Mouse (Mus musculus): ENCODE data around the gene Asphd1. TPM values are rescaled to one million over a fixed set of nuclear protein-coding genes. Genes with fewer than 3 reads are reported as not detected.

Asphd1 gene
- polyA plus RNA-seq (2015; fragmentation: Illumina TruSeq; extraction: RNeasy Lipid Tissue Mini Kit (QIAGEN cat#74804); ENCODE audit: insufficient read depth, low read depth, low replicate concordance) = 3.6 TPM

DNA sequence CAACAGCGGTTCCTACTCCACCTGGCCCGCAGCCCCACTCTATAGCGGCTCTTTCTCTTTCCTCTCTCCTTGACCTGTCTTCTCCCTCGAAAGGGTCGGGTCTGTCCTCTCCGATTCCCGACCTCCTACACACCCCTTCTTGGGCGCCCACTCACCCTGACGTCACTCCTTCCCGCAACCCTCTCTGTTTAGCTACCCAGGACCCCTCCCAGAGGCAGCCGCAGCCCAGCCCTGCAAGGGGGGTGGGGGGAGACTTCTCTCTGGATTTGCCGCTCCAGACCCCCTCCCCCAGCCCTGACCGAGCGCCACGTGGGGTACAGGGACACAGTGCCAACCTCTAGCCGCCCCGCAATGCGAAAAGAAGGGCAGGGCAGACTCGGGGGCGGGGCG lies at the start of gene Asphd1:
Gene Asphd1, minus strand, starts transcription at position 180 of the 390 bp plus-strand sequence.

DNA sequence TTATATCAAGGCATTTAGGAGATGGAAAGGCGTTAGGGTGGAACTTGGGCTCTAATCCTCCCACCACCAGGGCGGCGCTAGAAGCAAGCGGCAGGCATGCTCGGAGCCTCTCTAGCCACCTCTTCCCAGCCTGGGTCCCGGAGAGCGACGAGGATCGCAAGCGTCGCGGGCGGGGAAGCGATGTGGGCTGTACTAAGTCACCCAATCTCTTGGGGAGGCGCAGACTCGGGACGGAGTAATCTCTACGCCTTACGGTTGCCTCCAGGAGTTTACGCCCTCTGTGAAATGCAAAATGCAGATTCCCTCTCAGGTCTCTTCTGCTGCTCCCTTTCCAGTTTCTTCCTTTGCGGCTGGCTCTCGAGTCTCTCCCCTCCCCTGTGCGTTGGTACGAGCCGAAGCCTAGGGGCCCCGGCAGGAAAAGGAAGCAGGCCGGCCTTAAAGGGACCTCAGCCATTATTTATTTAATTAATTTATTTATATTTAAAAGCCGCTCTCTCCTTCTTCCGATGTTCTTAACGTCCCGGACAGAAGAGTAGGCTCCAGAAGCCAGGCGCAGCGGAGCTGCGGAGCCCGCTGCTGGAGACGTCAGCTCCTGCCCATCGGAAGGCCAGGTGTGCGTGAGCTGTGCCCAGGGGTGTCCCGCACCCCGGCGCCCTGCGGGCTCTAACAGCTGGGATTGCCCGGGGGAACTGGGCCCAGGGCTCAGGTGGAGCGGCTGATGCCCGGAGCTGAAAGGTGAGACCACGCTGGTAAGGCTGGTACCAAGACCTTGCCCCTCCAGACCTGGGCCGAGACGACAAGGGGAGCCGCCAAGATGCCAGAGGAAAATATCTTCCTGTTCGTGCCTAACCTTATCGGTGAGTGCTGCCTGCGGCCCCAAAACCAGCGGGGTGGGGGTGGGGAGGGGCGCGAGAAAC lies 26.8 kb upstream of the Asphd1 start, which contains the start of gene Cdiptos:
Gene Cdiptos, minus strand, starts transcription at position 149 of the 917 bp plus-strand sequence.

DNA sequence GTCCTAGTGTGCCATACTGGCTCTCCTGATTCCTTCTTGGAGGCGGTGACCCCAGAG lies 26.3 kb upstream of the Asphd1 start, which contains the start of gene Cdipt:
Gene Cdipt, plus strand, starts transcription at position 22 of the 57 bp plus-strand sequence.

DNA sequence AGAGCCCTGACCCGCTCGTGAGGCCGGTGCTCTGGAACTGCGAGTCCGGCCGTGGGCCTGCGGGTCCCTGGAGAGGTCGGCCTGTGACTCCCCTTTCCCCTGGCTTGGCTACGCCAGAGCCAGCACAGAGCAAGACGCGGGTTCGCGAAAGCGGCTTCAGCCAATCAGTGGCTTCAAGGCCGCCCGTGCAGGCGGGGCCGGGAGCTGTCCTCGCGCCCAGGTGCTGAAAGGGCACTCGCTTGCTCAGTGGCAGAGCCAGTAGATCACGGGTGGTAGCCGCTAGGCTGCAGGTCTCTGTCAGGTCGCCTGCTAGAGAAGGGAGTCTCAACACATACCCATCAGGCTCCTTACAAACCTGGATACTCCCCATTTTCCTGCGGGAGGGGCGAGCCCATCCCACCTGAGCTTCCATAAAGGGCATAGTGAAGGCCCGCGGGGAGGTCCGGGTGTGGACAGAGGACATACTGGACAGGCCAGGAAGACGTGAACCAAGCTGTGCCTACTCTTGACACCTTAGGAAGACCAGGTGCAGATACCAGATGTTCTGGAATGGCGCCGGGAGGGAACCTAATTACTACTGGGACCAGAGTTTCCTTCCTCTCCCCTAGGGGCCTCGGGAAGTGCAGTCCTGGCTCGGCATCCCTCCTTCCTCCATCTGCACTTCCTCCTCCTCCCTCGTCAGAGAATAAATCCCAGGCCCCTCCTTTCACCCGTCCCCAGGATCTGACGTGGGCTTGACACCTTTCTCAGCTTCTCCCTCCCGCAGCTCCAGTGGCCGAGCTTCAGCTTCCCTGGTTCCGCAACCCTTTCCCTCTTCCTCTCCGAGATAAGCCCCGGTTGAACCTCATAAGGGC lies 638 bp upstream of the Asphd1 start, which contains the start of gene Sez6l2:
Gene Sez6l2, plus strand, starts transcription at position 771 of the 854 bp plus-strand sequence.

DNA sequence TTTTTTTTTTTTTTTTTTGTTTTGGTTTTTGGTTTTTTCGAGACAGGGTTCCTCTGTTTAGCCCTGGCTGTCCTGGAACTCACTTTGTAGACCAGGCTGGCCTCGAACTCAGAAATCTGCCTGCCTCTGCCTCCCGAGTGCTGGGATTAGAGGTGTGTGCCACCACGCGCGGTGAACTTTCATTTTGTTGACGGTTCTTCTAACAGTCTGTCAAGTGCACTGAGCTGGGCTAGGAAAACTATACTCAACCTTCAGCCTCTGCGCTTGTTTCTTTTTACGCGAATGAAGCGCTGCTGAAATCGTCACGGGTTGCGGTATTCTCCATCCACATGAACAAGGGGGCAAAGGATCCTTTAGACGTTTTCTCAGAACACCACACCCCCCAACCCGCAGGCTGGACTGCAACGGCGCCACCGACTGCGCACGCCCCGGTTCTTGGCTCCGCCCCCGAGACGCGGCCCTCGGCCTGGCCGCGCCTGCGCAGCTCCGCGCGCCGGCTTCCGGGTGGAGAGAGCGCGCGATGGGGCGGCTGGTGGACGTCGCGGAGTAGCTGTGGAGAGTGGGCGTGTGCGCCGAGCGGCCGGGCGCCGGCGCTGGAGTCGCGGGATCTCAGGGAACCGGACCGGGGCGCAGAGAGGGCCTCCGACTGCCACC lies 20.9 kb downstream of the Asphd1 start, which contains the start of gene Kctd13:
Gene Kctd13, plus strand, starts transcription at position 496 of the 654 bp plus-strand sequence.

DNA sequence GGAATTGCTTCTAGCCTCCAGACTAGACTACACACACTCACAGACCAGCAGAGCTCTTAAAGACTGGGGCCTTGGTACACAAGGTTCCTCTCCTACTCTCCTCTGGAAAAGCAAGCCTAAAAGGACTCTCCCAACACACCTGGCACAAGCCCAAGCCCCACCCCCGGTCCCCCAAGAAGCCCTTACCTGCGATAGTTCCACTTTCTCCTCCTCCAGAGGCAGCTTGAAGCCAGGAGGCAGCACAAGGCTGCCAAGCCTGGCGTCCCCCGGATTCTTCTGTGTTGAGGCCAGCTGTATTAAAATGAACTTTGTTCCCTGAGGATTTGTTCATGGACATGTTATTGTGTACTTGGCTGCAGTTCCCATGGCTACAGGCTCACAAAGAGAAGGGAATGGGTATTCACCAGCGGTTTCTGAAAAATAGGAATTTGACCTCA lies 26.7 kb downstream of the Asphd1 start, which contains the start of gene Tmem219:
Gene Tmem219, minus strand, starts transcription at position 294 of the 437 bp plus-strand sequence.

Other genes with a start within 250 kb of the Asphd1 start
- gene Coro1a, start 241.8 kb downstream of the Asphd1 start, polyA plus RNA-seq (2015; fragmentation: Illumina TruSeq; extraction: RNeasy Lipid Tissue Mini Kit (QIAGEN cat#74804); ENCODE audit: insufficient read depth, low read depth, low replicate concordance) = 7.3 TPM
- gene Mapk3, start 190.0 kb downstream of the Asphd1 start, polyA plus RNA-seq (2015; fragmentation: Illumina TruSeq; extraction: RNeasy Lipid Tissue Mini Kit (QIAGEN cat#74804); ENCODE audit: insufficient read depth, low read depth, low replicate concordance) = 50.5 TPM
- 2.5 TPM for gene Gdpd3, start 183.2 kb downstream of the Asphd1 start, polyA plus RNA-seq (2015; fragmentation: Illumina TruSeq; extraction: RNeasy Lipid Tissue Mini Kit (QIAGEN cat#74804); ENCODE audit: insufficient read depth, low read depth, low replicate concordance)
- gene Ypel3, start 172.6 kb downstream of the Asphd1 start, polyA plus RNA-seq (2015; fragmentation: Illumina TruSeq; extraction: RNeasy Lipid Tissue Mini Kit (QIAGEN cat#74804); ENCODE audit: insufficient read depth, low read depth, low replicate concordance) = 86.3 TPM
- 1.9 TPM for gene Tbx6, start 168.1 kb downstream of the Asphd1 start, polyA plus RNA-seq (2015; fragmentation: Illumina TruSeq; extraction: RNeasy Lipid Tissue Mini Kit (QIAGEN cat#74804); ENCODE audit: insufficient read depth, low read depth, low replicate concordance)
- 30.4 TPM for gene Ppp4c, start 157.1 kb downstream of the Asphd1 start, polyA plus RNA-seq (2015; fragmentation: Illumina TruSeq; extraction: RNeasy Lipid Tissue Mini Kit (QIAGEN cat#74804); ENCODE audit: insufficient read depth, low read depth, low replicate concordance)
- 3.8 TPM for gene Fam57b, start 151.9 kb downstream of the Asphd1 start, polyA plus RNA-seq (2015; fragmentation: Illumina TruSeq; extraction: RNeasy Lipid Tissue Mini Kit (QIAGEN cat#74804); ENCODE audit: insufficient read depth, low read depth, low replicate concordance)
- not detected for gene 4930451I11Rik, start 117.9 kb downstream of the Asphd1 start, polyA plus RNA-seq (2015; fragmentation: Illumina TruSeq; extraction: RNeasy Lipid Tissue Mini Kit (QIAGEN cat#74804); ENCODE audit: insufficient read depth, low read depth, low replicate concordance)
- not detected for gene Doc2a, start 102.2 kb downstream of the Asphd1 start, polyA plus RNA-seq (2015; fragmentation: Illumina TruSeq; extraction: RNeasy Lipid Tissue Mini Kit (QIAGEN cat#74804); ENCODE audit: insufficient read depth, low read depth, low replicate concordance)
- 4.6 TPM for gene Hirip3, start 87.6 kb downstream of the Asphd1 start, polyA plus RNA-seq (2015; fragmentation: Illumina TruSeq; extraction: RNeasy Lipid Tissue Mini Kit (QIAGEN cat#74804); ENCODE audit: insufficient read depth, low read depth, low replicate concordance)
- 12.9 TPM for gene Ino80e, start 87.2 kb downstream of the Asphd1 start, polyA plus RNA-seq (2015; fragmentation: Illumina TruSeq; extraction: RNeasy Lipid Tissue Mini Kit (QIAGEN cat#74804); ENCODE audit: insufficient read depth, low read depth, low replicate concordance)
- gene Taok2, start 64.9 kb downstream of the Asphd1 start, polyA plus RNA-seq (2015; fragmentation: Illumina TruSeq; extraction: RNeasy Lipid Tissue Mini Kit (QIAGEN cat#74804); ENCODE audit: insufficient read depth, low read depth, low replicate concordance) = 31.1 TPM
- 29.4 TPM for gene Tmem219, start 26.7 kb downstream of the Asphd1 start, polyA plus RNA-seq (2015; fragmentation: Illumina TruSeq; extraction: RNeasy Lipid Tissue Mini Kit (QIAGEN cat#74804); ENCODE audit: insufficient read depth, low read depth, low replicate concordance)
- gene Kctd13, start 20.7 kb downstream of the Asphd1 start, polyA plus RNA-seq (2015; fragmentation: Illumina TruSeq; extraction: RNeasy Lipid Tissue Mini Kit (QIAGEN cat#74804); ENCODE audit: insufficient read depth, low read depth, low replicate concordance) = 3.6 TPM
- 17.7 TPM for gene Sez6l2, start 981 bp upstream of the Asphd1 start, polyA plus RNA-seq (2015; fragmentation: Illumina TruSeq; extraction: RNeasy Lipid Tissue Mini Kit (QIAGEN cat#74804); ENCODE audit: insufficient read depth, low read depth, low replicate concordance)
- 28.6 TPM for gene Cdipt, start 26.3 kb upstream of the Asphd1 start, polyA plus RNA-seq (2015; fragmentation: Illumina TruSeq; extraction: RNeasy Lipid Tissue Mini Kit (QIAGEN cat#74804); ENCODE audit: insufficient read depth, low read depth, low replicate concordance)
- 1.6 TPM for gene Cdiptos, start 26.5 kb upstream of the Asphd1 start, polyA plus RNA-seq (2015; fragmentation: Illumina TruSeq; extraction: RNeasy Lipid Tissue Mini Kit (QIAGEN cat#74804); ENCODE audit: insufficient read depth, low read depth, low replicate concordance)
- gene Mvp, start 65.0 kb upstream of the Asphd1 start, polyA plus RNA-seq (2015; fragmentation: Illumina TruSeq; extraction: RNeasy Lipid Tissue Mini Kit (QIAGEN cat#74804); ENCODE audit: insufficient read depth, low read depth, low replicate concordance) = 10.7 TPM
- gene Pagr1b, start 66.9 kb upstream of the Asphd1 start, polyA plus RNA-seq (2015; fragmentation: Illumina TruSeq; extraction: RNeasy Lipid Tissue Mini Kit (QIAGEN cat#74804); ENCODE audit: insufficient read depth, low read depth, low replicate concordance) = not detected
- gene Pagr1a, start 67.8 kb upstream of the Asphd1 start, polyA plus RNA-seq (2015; fragmentation: Illumina TruSeq; extraction: RNeasy Lipid Tissue Mini Kit (QIAGEN cat#74804); ENCODE audit: insufficient read depth, low read depth, low replicate concordance) = 17.2 TPM
- 3.3 TPM for gene Gm42742, start 71.5 kb upstream of the Asphd1 start, polyA plus RNA-seq (2015; fragmentation: Illumina TruSeq; extraction: RNeasy Lipid Tissue Mini Kit (QIAGEN cat#74804); ENCODE audit: insufficient read depth, low read depth, low replicate concordance)
- 0.76 TPM for gene Prrt2, start 71.6 kb upstream of the Asphd1 start, polyA plus RNA-seq (2015; fragmentation: Illumina TruSeq; extraction: RNeasy Lipid Tissue Mini Kit (QIAGEN cat#74804); ENCODE audit: insufficient read depth, low read depth, low replicate concordance)
- gene Maz, start 77.5 kb upstream of the Asphd1 start, polyA plus RNA-seq (2015; fragmentation: Illumina TruSeq; extraction: RNeasy Lipid Tissue Mini Kit (QIAGEN cat#74804); ENCODE audit: insufficient read depth, low read depth, low replicate concordance) = 33.7 TPM
- gene Kif22, start 92.9 kb upstream of the Asphd1 start, polyA plus RNA-seq (2015; fragmentation: Illumina TruSeq; extraction: RNeasy Lipid Tissue Mini Kit (QIAGEN cat#74804); ENCODE audit: insufficient read depth, low read depth, low replicate concordance) = 0.39 TPM
- 25,813 TPM for gene Zg16, start 137.7 kb upstream of the Asphd1 start, polyA plus RNA-seq (2015; fragmentation: Illumina TruSeq; extraction: RNeasy Lipid Tissue Mini Kit (QIAGEN cat#74804); ENCODE audit: insufficient read depth, low read depth, low replicate concordance)
- 2.4 TPM for gene AI467606, start 141.8 kb upstream of the Asphd1 start, polyA plus RNA-seq (2015; fragmentation: Illumina TruSeq; extraction: RNeasy Lipid Tissue Mini Kit (QIAGEN cat#74804); ENCODE audit: insufficient read depth, low read depth, low replicate concordance)
- gene Qprt, start 172.6 kb upstream of the Asphd1 start, polyA plus RNA-seq (2015; fragmentation: Illumina TruSeq; extraction: RNeasy Lipid Tissue Mini Kit (QIAGEN cat#74804); ENCODE audit: insufficient read depth, low read depth, low replicate concordance) = 0.54 TPM
- 0.24 TPM for gene Spn, start 188.2 kb upstream of the Asphd1 start, polyA plus RNA-seq (2015; fragmentation: Illumina TruSeq; extraction: RNeasy Lipid Tissue Mini Kit (QIAGEN cat#74804); ENCODE audit: insufficient read depth, low read depth, low replicate concordance)
- gene Cd2bp2, start 246.5 kb upstream of the Asphd1 start, polyA plus RNA-seq (2015; fragmentation: Illumina TruSeq; extraction: RNeasy Lipid Tissue Mini Kit (QIAGEN cat#74804); ENCODE audit: insufficient read depth, low read depth, low replicate concordance) = 10.8 TPM